Mouse (Mus musculus): Measurements from ENCODE around the gene Klf7.

GRCm38 (mm10) chr1:64036881-64037452, 85.1 kb downstream of the Klf7 start:
- no peak for TF ChIP-seq ZC3H11A (IDR thresholded peaks at IDR 0.05; ENCODE audit: borderline replicate concordance, low read depth, low read length)
- TF ChIP-seq MAFK (IDR thresholded peaks at IDR 0.05; ENCODE audit: insufficient read depth, low read depth, low read length), result no peak
- no peak for TF ChIP-seq HCFC1 (IDR thresholded peaks at IDR 0.05; ENCODE audit: borderline replicate concordance, insufficient read depth, low read length)

Data from ES-E14 (cell line).